Mouse (Mus musculus) lung, postnatal 0 days (tissue): ENCODE measurements at regions not wholly inside any gene's neighbourhood (a gene's known extent, or its start where the extent isn't known, plus 50 kb on each side); places are given as distances from the start of the nearest gene placed in this dataset.

Experiments
- CTCF ChIP-seq: IDR thresholded peaks from 2 replicates; pipeline ENCODE4 v1.5.1; 2016; ENCODE audit warnings: antibody characterized with exemption, mild to moderate bottlenecking
- EP300 ChIP-seq: IDR thresholded peaks from 2 replicates; pipeline ENCODE4 v1.6.1; 2016; ENCODE audit warnings: antibody characterized with exemption, mild to moderate bottlenecking, control low read depth

- no peak for TF ChIP-seq CTCF
- no peak for TF ChIP-seq EP300
These were observed 148.7 kb upstream of the Prickle1 start for GRCm38 (mm10) chr15:93744191-93744945.
